Mouse (Mus musculus) myocyte (in vitro differentiated cells): ENCODE results near the gene Slc2a2.

Experiments used
- CEBPB ChIP-seq: IDR thresholded peaks from 2 replicates; pipeline ENCODE4 v1.6.1; 2011; ENCODE audit warnings: mild to moderate bottlenecking, moderate library complexity; ENCODE audit not compliant: poor library complexity, insufficient read depth, severe bottlenecking
- E2F4 ChIP-seq: IDR thresholded peaks from one replicate; pipeline ENCODE4 v1.6.1; 2011; ENCODE audit warnings: mild to moderate bottlenecking, control low read depth, moderate library complexity; ENCODE audit not compliant: insufficient read depth
- MAX ChIP-seq: IDR thresholded peaks from one replicate; pipeline ENCODE4 v1.6.1; 2011; ENCODE audit warnings: low read depth, mild to moderate bottlenecking, control low read depth
- MYOG ChIP-seq, 3 experiments: IDR thresholded peaks; one replicate each; pipeline ENCODE4 v1.6.1; 2011; ENCODE audit warnings: control low read depth in 2 of 3, low read depth in 2 of 3, mild to moderate bottlenecking in 2 of 3; ENCODE audit not compliant: insufficient read length in 2 of 3, control insufficient read depth in 1 of 3, insufficient read depth in 1 of 3
- POLR2A ChIP-seq: IDR thresholded peaks from one replicate; pipeline ENCODE4 v1.6.1; 2011; ENCODE audit warnings: low read depth, mild to moderate bottlenecking, control low read depth, moderate library complexity; ENCODE audit not compliant: insufficient read length
- TCF3 ChIP-seq: IDR thresholded peaks from one replicate; pipeline ENCODE4 v1.6.1; 2011; ENCODE audit warnings: low read depth, control low read depth; ENCODE audit not compliant: insufficient read length
- USF1 ChIP-seq: IDR thresholded peaks from one replicate; pipeline ENCODE4 v1.6.1; 2011; ENCODE audit warnings: low read depth, mild to moderate bottlenecking, control low read depth, moderate library complexity

DNA sequence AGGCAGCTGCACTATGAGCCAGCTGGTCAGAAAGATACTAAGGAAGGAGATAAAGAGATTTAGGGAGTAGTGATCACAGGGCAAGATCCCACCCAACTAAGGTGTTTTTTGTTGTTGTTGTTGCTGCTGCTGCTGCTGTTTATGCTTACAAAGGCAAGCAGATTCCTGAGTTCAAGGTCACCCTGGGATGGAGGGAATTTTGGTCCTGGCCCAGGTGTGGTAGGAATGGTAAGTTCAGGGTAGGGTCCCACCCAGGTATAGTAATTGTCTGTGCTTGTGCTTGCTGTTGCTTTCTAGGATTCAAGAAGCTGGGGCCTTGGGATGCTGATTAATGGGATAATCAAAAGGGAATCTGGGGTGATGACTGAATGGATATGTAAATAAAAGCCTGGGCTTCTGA, 51.3 kb downstream of the Slc2a2 start:
- TF ChIP-seq MAX = no peak
- TF ChIP-seq E2F4 = no peak
- TF ChIP-seq POLR2A = no peak
- no peak for TF ChIP-seq CEBPB
- TF ChIP-seq USF1 = no peak
- no peak for TF ChIP-seq TCF3
- no peak for TF ChIP-seq MYOG (IDR thresholded peaks at IDR 0.05; ENCODE audit: control insufficient read depth in 1 of 3, insufficient read depth in 1 of 3, insufficient read length in 2 of 3, low read depth in 2 of 3)
